In genomic region chr4:57914193-57915190, GRCm38 (mm10) we compare ENCODE assay signal across 9 mouse cellular contexts. TPM values are rescaled to one million over a fixed set of nuclear protein-coding genes. Genes with fewer than 3 reads are reported as not detected.
DNase-seq lines count a peak whose midpoint lies in the region; ATAC-seq and TF ChIP-seq lines count a peak whose summit lies in the region.
"Had no signal": no experiment of that assay in that cellular context is flagged by ENCODE, and none has a peak within 500 bp of the region (broad histone marks: within the 10 kb centered on the region; RNA-seq: fewer than 3 reads in every experiment).

No protein-coding gene starts in this region.

- H3K9me3 ChIP-seq in kidney, embryonic 16.5 days (ENCODE audit: low read length): 0 out of 2 replicates have a peak, but pooled peaks cover 3% of the 10 kb centered on the region
- no peaks in the 10 kb centered on the region for H3K9me3 ChIP-seq in liver, embryonic 14.5 days (ENCODE audit: control insufficient read depth, low read length)
- no peaks in the 10 kb centered on the region for H3K9me3 ChIP-seq in forebrain, embryonic 11.5 days (ENCODE audit: control insufficient read depth, low read length)
- no peaks in the 10 kb centered on the region; the same call in 1 of the 2 replicates for H3K9me3 ChIP-seq in heart, embryonic 11.5 days (replicated peaks; ENCODE audit: control insufficient read depth, low read length)
- H3K9me3 ChIP-seq: embryonic facial prominence, embryonic 15.5 days had no signal

- H3K27me3 ChIP-seq in kidney, embryonic 16.5 days (ENCODE audit: insufficient read depth, low read length): no peaks in the 10 kb centered on the region
- H3K27me3 ChIP-seq in cerebellum, adult 2 months (ENCODE audit: control insufficient read depth, insufficient read depth, low read length): no peaks in the 10 kb centered on the region
- H3K27me3 ChIP-seq in liver, embryonic 14.5 days (ENCODE audit: control insufficient read depth, insufficient read depth, low read length): no peaks in the 10 kb centered on the region
- no peaks in the 10 kb centered on the region; the same call in 1 of the 2 replicates for H3K27me3 ChIP-seq in forebrain, embryonic 11.5 days (ENCODE audit: control insufficient read depth, insufficient read depth, low read length)
- H3K27me3 ChIP-seq in heart, embryonic 11.5 days (ENCODE audit: control insufficient read depth, insufficient read depth, low read length): 0 out of 2 replicates have a peak, but pooled peaks cover 6% of the 10 kb centered on the region
- H3K27me3 ChIP-seq: embryonic facial prominence, embryonic 15.5 days had no signal

- no peak for DNase-seq in kidney, adult 8-10 months
- DNase-seq in ES-CJ7 (ENCODE audit: low read depth, low spot score): peak; percentile 57
- DNase-seq in cerebellum, adult 2 months: peak in 1 of 2 experiments; percentile 20
- DNase-seq in liver, embryonic 14.5 days (ENCODE audit: low read depth in 3 of 3, low spot score in 3 of 3): no peak
- no peak for DNase-seq in forebrain, embryonic 11.5 days (ENCODE audit: low spot score)
- DNase-seq: right cerebral cortex, postnatal 4 days had no signal

- ATAC-seq in kidney, embryonic 16.5 days (ENCODE audit: low FRiP score, low TSS enrichment): no peak; the same call in 1 of the 2 replicates
- ATAC-seq in liver, embryonic 14.5 days (ENCODE audit: insufficient read depth): no peak
- no peak for ATAC-seq in forebrain, embryonic 11.5 days (replicated peaks; ENCODE audit: low FRiP score)
- no peak for ATAC-seq in heart, embryonic 11.5 days (replicated peaks; ENCODE audit: insufficient number of reproducible peaks, low FRiP score, low TSS enrichment)

- peak overlapping the region; percentile 50 for H3K4me2 ChIP-seq in kidney, embryonic 16.5 days (replicated peaks; ENCODE audit: low read depth, low read length)
- H3K4me2 ChIP-seq in liver, embryonic 14.5 days (ENCODE audit: low read depth): no peak overlapping the region
- no peak overlapping the region for H3K4me2 ChIP-seq in forebrain, embryonic 11.5 days (ENCODE audit: low read depth, low read length, severe bottlenecking)
- H3K4me2 ChIP-seq in heart, embryonic 11.5 days: no peak overlapping the region

- peak overlapping the region; percentile 21; the same call in 1 of the 2 replicates for H3K4me3 ChIP-seq in kidney, embryonic 16.5 days (ENCODE audit: low read length)
- H3K4me3 ChIP-seq in cerebellum, adult 2 months (replicated peaks; ENCODE audit: insufficient read depth, low read depth, low read length): peak overlapping the region; percentile 46
- no peak overlapping the region for H3K4me3 ChIP-seq in liver, embryonic 14.5 days (ENCODE audit: insufficient read depth in 1 of 2, low read depth in 2 of 2, low read length in 2 of 2)
- H3K4me3 ChIP-seq in forebrain, embryonic 11.5 days (ENCODE audit: low read depth, low read length): no peak overlapping the region
- H3K4me3 ChIP-seq in heart, embryonic 11.5 days (ENCODE audit: low read depth, low read length): no peak overlapping the region
- H3K4me3 ChIP-seq: embryonic facial prominence, embryonic 15.5 days had no signal

- TF ChIP-seq CTCF in cerebellum, adult 2 months (IDR thresholded peaks at IDR 0.05; ENCODE audit: borderline replicate concordance, insufficient read depth, low read depth, low read length): no peak
- TF ChIP-seq CTCF in liver, embryonic 14.5 days (IDR thresholded peaks at IDR 0.05; ENCODE audit: low read depth): peak; percentile 17; the same call in 1 of the 2 replicates

- H3K36me3 ChIP-seq in kidney, embryonic 16.5 days (ENCODE audit: insufficient read depth, low read length): no peaks in the 10 kb centered on the region
- no peaks in the 10 kb centered on the region for H3K36me3 ChIP-seq in liver, embryonic 14.5 days (replicated peaks; ENCODE audit: control insufficient read depth, insufficient read depth, low read depth)
- no peaks in the 10 kb centered on the region for H3K36me3 ChIP-seq in forebrain, embryonic 11.5 days (ENCODE audit: control insufficient read depth, insufficient read depth, low read length)
- no peaks in the 10 kb centered on the region for H3K36me3 ChIP-seq in heart, embryonic 11.5 days (ENCODE audit: control insufficient read depth, insufficient read depth, low read length)
- H3K36me3 ChIP-seq: embryonic facial prominence, embryonic 15.5 days had no signal

- H3K27ac ChIP-seq in kidney, embryonic 16.5 days (ENCODE audit: low read length): 0 out of 2 replicates have a peak overlapping the region, but pooled peaks have one; percentile 44
- no peak overlapping the region for H3K27ac ChIP-seq in cerebellum, adult 2 months (ENCODE audit: insufficient read depth, low read length)
- no peak overlapping the region for H3K27ac ChIP-seq in liver, embryonic 14.5 days
- H3K27ac ChIP-seq in forebrain, embryonic 11.5 days (ENCODE audit: low read depth, low read length): no peak overlapping the region
- H3K27ac ChIP-seq in heart, embryonic 11.5 days (ENCODE audit: low read depth, low read length): no peak overlapping the region
- H3K27ac ChIP-seq: embryonic facial prominence, embryonic 15.5 days had no signal

- TF ChIP-seq POLR2A in cerebellum, adult 2 months (IDR thresholded peaks at IDR 0.05; ENCODE audit: borderline replicate concordance, insufficient read depth, low read length): no peak

- no peak overlapping the region for H3K9ac ChIP-seq in kidney, embryonic 16.5 days (replicated peaks; ENCODE audit: low read length)
- no peak overlapping the region for H3K9ac ChIP-seq in liver, embryonic 14.5 days (replicated peaks)
- H3K9ac ChIP-seq in forebrain, embryonic 11.5 days (ENCODE audit: low read length): no peak overlapping the region
- no peak overlapping the region for H3K9ac ChIP-seq in heart, embryonic 11.5 days (ENCODE audit: low read depth, low read length)
- H3K9ac ChIP-seq: embryonic facial prominence, embryonic 15.5 days had no signal

- no peak for TF ChIP-seq EP300 in liver, embryonic 14.5 days (IDR thresholded peaks at IDR 0.05; ENCODE audit: low read depth)

- H3K4me1 ChIP-seq in kidney, embryonic 16.5 days (ENCODE audit: insufficient read depth, low read length): peaks cover 23% of the 10 kb centered on the region
- peaks cover 18% of the 10 kb centered on the region for H3K4me1 ChIP-seq in cerebellum, adult 2 months (ENCODE audit: control insufficient read depth, insufficient read depth, low read length)
- H3K4me1 ChIP-seq in liver, embryonic 14.5 days (replicated peaks; ENCODE audit: control insufficient read depth in 2 of 2, insufficient read depth in 2 of 2, low read length in 1 of 2): peaks cover 0 to 2% of the 10 kb centered on the region in 2 experiments; a peak in 1 of 4 replicates
- H3K4me1 ChIP-seq in forebrain, embryonic 11.5 days (replicated peaks; ENCODE audit: control insufficient read depth, insufficient read depth, low read length): no peaks in the 10 kb centered on the region
- H3K4me1 ChIP-seq in heart, embryonic 11.5 days (ENCODE audit: control insufficient read depth, insufficient read depth, low read length): peaks cover 8% of the 10 kb centered on the region

- 79% methylated on average over 9 of the region's 10 CpGs for WGBS in kidney, embryonic 16.5 days
- WGBS in cerebellum, adult 2 months: 33% methylated on average over 10 of the region's 10 CpGs
- WGBS in liver, embryonic 14.5 days (ENCODE audit: insufficient replicate concordance): 51% methylated on average over 10 of the region's 10 CpGs
- 84% methylated on average over 9 of the region's 10 CpGs for WGBS in forebrain, embryonic 11.5 days
- WGBS in heart, embryonic 11.5 days (ENCODE audit: insufficient replicate concordance): 63% methylated on average over 10 of the region's 10 CpGs

RNA-seq across cellular contexts. Expression of gene D630039A03Rik, which starts 1.6 kb away (rescaled TPM):
- polyA plus RNA-seq in kidney, embryonic 16.5 days (2015; fragmentation: Nextera tagmentation; extraction: Ambion mirVana): 1.7 and 2.2 TPM in 2 replicates
- polyA plus RNA-seq in cerebellum, adult 2 months (2012; rRNA removed): 0.54 and 0.86 TPM in 2 replicates
- 0.31 and 0.39 TPM in 2 replicates for polyA plus RNA-seq in liver, embryonic 14.5 days (2012; rRNA removed)
- polyA plus RNA-seq in liver, embryonic 14.5 days (2014; fragmentation: Nextera tagmentation; extraction: Ambion mirVana): 0.14 and 0.15 TPM in 2 replicates
- polyA plus RNA-seq in forebrain, embryonic 11.5 days (2014; fragmentation: Nextera tagmentation; extraction: Ambion mirVana): not detected in 2 replicates
- 0.07 and 0.10 TPM in 2 replicates for polyA plus RNA-seq in heart, embryonic 11.5 days (2014; fragmentation: Nextera tagmentation; extraction: Ambion mirVana)

RNA-seq across cellular contexts. Expression of gene Txn1, which starts 41.7 kb away (rescaled TPM):
- polyA plus RNA-seq in kidney, embryonic 16.5 days (2015; fragmentation: Nextera tagmentation; extraction: Ambion mirVana): 426 and 432 TPM in 2 replicates
- 119 and 125 TPM in 2 replicates for polyA plus RNA-seq in cerebellum, adult 2 months (2012; rRNA removed)
- 139 and 165 TPM in 2 replicates for polyA plus RNA-seq in liver, embryonic 14.5 days (2012; rRNA removed)
- polyA plus RNA-seq in liver, embryonic 14.5 days (2014; fragmentation: Nextera tagmentation; extraction: Ambion mirVana): 250 and 254 TPM in 2 replicates
- 392 and 414 TPM in 2 replicates for polyA plus RNA-seq in forebrain, embryonic 11.5 days (2014; fragmentation: Nextera tagmentation; extraction: Ambion mirVana)
- 318 and 328 TPM in 2 replicates for polyA plus RNA-seq in heart, embryonic 11.5 days (2014; fragmentation: Nextera tagmentation; extraction: Ambion mirVana)

Comparison
In these comparisons a context has a peak if more than half of its experiments do, and no peak if none do; other contexts are left out.
1. H3K4me3 ChIP-seq: peak in kidney, embryonic 16.5 days (single experiment) and cerebellum, adult 2 months (single experiment); none in liver, embryonic 14.5 days (0 of 2), forebrain, embryonic 11.5 days (single experiment) and heart, embryonic 11.5 days (single experiment).